Mouse (Mus musculus) olfactory bulb, adult 2 months (tissue): Measurements from ENCODE around the gene Olfr543. TPM values are rescaled to one million over a fixed set of nuclear protein-coding genes. Genes with fewer than 3 reads are reported as not detected.
"Not testable (repeated sequence)": the region's sequence is repeated elsewhere in the genome, so short reads cannot be mapped to it uniquely, and the experiment has no call there.

ENCODE experiments used
- H3K27ac ChIP-seq: fragments of 200-500 bp; 2 replicates; pipeline ENCODE4 v1.5.1; 2012; ENCODE audit warnings: low read depth, low read length; ENCODE audit not compliant: insufficient read depth
- H3K4me1 ChIP-seq: fragments of 200-500 bp; 2 replicates; pipeline ENCODE4 v1.6.1; 2012; ENCODE audit warnings: low read length; ENCODE audit not compliant: control insufficient read depth, insufficient read depth
- H3K4me3 ChIP-seq: fragments of 200-500 bp; 2 replicates; pipeline ENCODE4 v1.5.1; 2012; ENCODE audit warnings: mild to moderate bottlenecking, low read depth, low read length, moderate library complexity; ENCODE audit not compliant: insufficient read depth
- CTCF ChIP-seq: fragments of 200-500 bp; IDR thresholded peaks from 2 replicates; pipeline ENCODE4 v1.5.1; 2012; ENCODE audit warnings: low read depth, mild to moderate bottlenecking, low read length, moderate library complexity; ENCODE audit not compliant: insufficient read depth
- POLR2A ChIP-seq: fragments of 200-500 bp; IDR thresholded peaks from 2 replicates; pipeline ENCODE4 v1.6.1; 2012; ENCODE audit warnings: mild to moderate bottlenecking, low read depth, low read length, moderate library complexity; ENCODE audit not compliant: insufficient read depth
- WGBS: fragments of 180-500 bp; shearing (Covaris S2); methylation state at CpG from one replicate; pipeline ENCODE4 v1.1.7; 2018; 5-methylcytosine and 5-hydroxymethylcytosine counted together
- polyA plus RNA-seq: library from polyadenylated mRNA; stranded (reverse); fragments of >200 nt; gene quantifications from 2 replicates; pipeline ENCODE4 v1.2.4, GENCODE M21; 2012; ENCODE audit warnings: low replicate concordance; ENCODE audit not compliant: missing spikeins, insufficient read depth, insufficient read length

The Olfr543 gene
- polyA plus RNA-seq, 1 experiment: not detected

- Histone ChIP-seq H3K4me3 (no peak overlapping the region), H3K4me1 (peaks cover 4% of the 10 kb centered on the region), H3K27ac (no peak overlapping the region)
- 92% methylated on average over 9 of the region's 9 CpGs for WGBS
- TF ChIP-seq POLR2A: no peak
- no peak for TF ChIP-seq CTCF
These were observed 26.6 kb upstream of the Olfr543 start for GRCm38 (mm10) chr7:102508066-102508465.

GRCm38 (mm10) chr7:102506848-102507247 is 25.4 kb upstream of the Olfr543 start:
- TF ChIP-seq POLR2A (no peak), CTCF (peak; percentile 59)
- 46% methylated on average over 3 of the region's 3 CpGs for WGBS

GRCm38 (mm10) chr7:102501986-102502385 is 20.5 kb upstream of the Olfr543 start:
- no peak overlapping the region for H3K27ac ChIP-seq
- no peaks in the 10 kb centered on the region for H3K4me1 ChIP-seq
- 70% methylated on average over 5 of the region's 5 CpGs for WGBS
- TF ChIP-seq POLR2A (no peak), CTCF (no peak)
- no peak overlapping the region for H3K4me3 ChIP-seq

More at GRCm38 (mm10) chr7:102506848-102507247, 25.4 kb upstream of the Olfr543 start:
- Histone ChIP-seq H3K4me3 (no peak overlapping the region), H3K4me1 (no peaks in the 10 kb centered on the region), H3K27ac (no peak overlapping the region)

GRCm38 (mm10) chr7:102499473-102499872 is 18.0 kb upstream of the Olfr543 start, which contains the start of gene Olfr545:
Olfr545 (minus strand) TSS chr7:102499573.
- no peak within 1 kb of the TSS for H3K4me3 ChIP-seq
- 66% methylated on average over 3 of the region's 3 CpGs for WGBS
- H3K4me1 ChIP-seq: no peaks in the 10 kb centered on the region
- TF ChIP-seq CTCF: no peak
- no peak for TF ChIP-seq POLR2A
- H3K27ac ChIP-seq: no peak within 1 kb of the TSS

- not testable (repeated sequence) for H3K4me1 ChIP-seq, H3K27ac ChIP-seq, H3K4me3 ChIP-seq
- 55% methylated on average over 7 of the region's 7 CpGs for WGBS
These were observed 12.9 kb upstream of the Olfr543 start for GRCm38 (mm10) chr7:102494416-102494815.

GRCm38 (mm10) chr7:102488161-102488560 is 6.7 kb upstream of the Olfr543 start, which contains the start of gene Olfr544:
Olfr544 (minus strand) TSS chr7:102488313.
- 33% methylated on average over 1 of the region's 1 CpGs for WGBS
- Histone ChIP-seq H3K4me1 (no peaks in the 10 kb centered on the region), H3K27ac (no peak within 1 kb of the TSS), H3K4me3 (no peak within 1 kb of the TSS)
- TF ChIP-seq POLR2A (no peak), CTCF (no peak)

GRCm38 (mm10) chr7:102486105-102486504 is 4.6 kb upstream of the Olfr543 start:
- TF ChIP-seq CTCF (no peak), POLR2A (no peak)
- WGBS: 88% methylated on average over 1 of the region's 1 CpGs

GRCm38 (mm10) chr7:102484766-102485165 is 3.3 kb upstream of the Olfr543 start:
- H3K4me1 ChIP-seq, H3K4me3 ChIP-seq, H3K27ac ChIP-seq: not testable (repeated sequence)
- WGBS: 75% methylated on average over 8 of the region's 8 CpGs

More at GRCm38 (mm10) chr7:102486105-102486504, 4.6 kb upstream of the Olfr543 start:
- Histone ChIP-seq H3K4me3 (no peak overlapping the region), H3K4me1 (no peaks in the 10 kb centered on the region), H3K27ac (no peak overlapping the region)

GRCm38 (mm10) chr7:102483665-102484064 is 2.2 kb upstream of the Olfr543 start:
- Histone ChIP-seq H3K4me3 (no peak overlapping the region), H3K27ac (no peak overlapping the region), H3K4me1 (no peaks in the 10 kb centered on the region)
- TF ChIP-seq POLR2A: no peak
- no peak for TF ChIP-seq CTCF
- WGBS: 65% methylated on average over 2 of the region's 2 CpGs

- 92% methylated on average over 4 of the region's 4 CpGs for WGBS
- Histone ChIP-seq H3K4me1 (no peaks in the 10 kb centered on the region), H3K27ac (no peak overlapping the region), H3K4me3 (no peak overlapping the region)
- TF ChIP-seq CTCF: no peak
- TF ChIP-seq POLR2A: no peak
These were observed 658 bp downstream of the Olfr543 start for GRCm38 (mm10) chr7:102480821-102481220.

- Histone ChIP-seq H3K4me3 (no peak overlapping the region), H3K4me1 (no peaks in the 10 kb centered on the region), H3K27ac (no peak overlapping the region)
- no peak for TF ChIP-seq CTCF
- no peak for TF ChIP-seq POLR2A
- WGBS: 74% methylated on average over 5 of the region's 5 CpGs
These were observed 2.0 kb downstream of the Olfr543 start for GRCm38 (mm10) chr7:102479368-102480078.
